Mouse (Mus musculus) liver, adult 2 months (tissue): Measurements from ENCODE around the gene Fuca1.

ENCODE experiments used
- CTCF ChIP-seq: fragments of 200-500 bp; IDR thresholded peaks from 2 replicates; pipeline ENCODE4 v1.5.1; 2011; ENCODE audit warnings: low read depth, low read length, control low read depth
- POLR2A ChIP-seq: fragments of 200-500 bp; IDR thresholded peaks from 2 replicates; pipeline ENCODE4 v1.6.1; 2011; ENCODE audit warnings: low read length, control low read depth; ENCODE audit not compliant: insufficient read depth; ENCODE audit errors: extremely low read depth

- TF ChIP-seq CTCF (no peak), POLR2A (no peak)
Observed at GRCm38 (mm10) chr4:135958354-135958753, 37.8 kb downstream of the Fuca1 start.
